Mouse (Mus musculus) liver, adult 10 weeks (tissue): ENCODE data around the gene Pcmt1. TPM values are rescaled to one million over a fixed set of nuclear protein-coding genes. Genes with fewer than 3 reads are reported as not detected.

Source experiments
- polyA plus RNA-seq: library from polyadenylated mRNA; stranded (reverse); fragments of 350-450 nt; fragmentation: Illumina TruSeq; extraction: RNeasy Lipid Tissue Mini Kit (QIAGEN cat#74804); gene quantifications from one replicate; pipeline ENCODE4 v1.2.3, GENCODE M21; 2014; ENCODE audit warnings: low read depth, low replicate concordance

Pcmt1 gene
- polyA plus RNA-seq = 41.5 TPM

DNA sequence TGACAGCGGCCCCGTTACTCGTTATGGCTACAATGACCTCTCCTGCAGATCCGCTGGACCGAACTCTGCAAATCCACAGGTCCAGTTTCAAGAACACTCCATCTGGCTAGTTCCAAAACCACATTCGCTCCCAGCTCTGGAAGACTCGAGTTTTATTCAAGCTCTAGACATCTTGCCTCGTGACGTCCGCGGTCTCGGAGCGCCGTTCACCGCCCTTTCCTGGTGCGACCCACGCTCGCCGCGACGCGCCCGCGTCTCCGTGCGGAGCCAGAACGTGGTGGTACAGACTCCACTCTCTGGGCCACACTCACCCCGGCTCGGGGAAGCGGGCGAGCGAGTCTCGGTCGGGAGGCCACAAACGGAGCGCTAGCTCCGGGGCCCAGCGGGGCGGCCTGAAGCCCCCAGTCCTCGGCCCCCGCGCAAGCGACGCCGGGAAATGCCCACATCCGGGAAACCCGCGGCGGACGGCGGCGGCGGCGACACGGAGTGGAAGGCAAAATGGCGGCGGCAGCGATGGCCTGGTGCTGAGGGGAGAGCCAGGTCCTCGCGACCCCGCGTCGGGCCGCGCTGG lies at the start of gene Pcmt1, which contains the start of gene Lats1:
Gene Pcmt1 (minus strand): TSS at position 406 of the 571 bp plus-strand sequence.
Gene Lats1 (plus strand): TSS at position 484 of the 571 bp plus-strand sequence.

GRCm38 (mm10) chr10:7725751-7726500 lies 45.0 kb upstream of the Pcmt1 start, which contains the start of gene Katna1:
TSS of gene Katna1 (plus strand) at chr10:7726000.

DNA sequence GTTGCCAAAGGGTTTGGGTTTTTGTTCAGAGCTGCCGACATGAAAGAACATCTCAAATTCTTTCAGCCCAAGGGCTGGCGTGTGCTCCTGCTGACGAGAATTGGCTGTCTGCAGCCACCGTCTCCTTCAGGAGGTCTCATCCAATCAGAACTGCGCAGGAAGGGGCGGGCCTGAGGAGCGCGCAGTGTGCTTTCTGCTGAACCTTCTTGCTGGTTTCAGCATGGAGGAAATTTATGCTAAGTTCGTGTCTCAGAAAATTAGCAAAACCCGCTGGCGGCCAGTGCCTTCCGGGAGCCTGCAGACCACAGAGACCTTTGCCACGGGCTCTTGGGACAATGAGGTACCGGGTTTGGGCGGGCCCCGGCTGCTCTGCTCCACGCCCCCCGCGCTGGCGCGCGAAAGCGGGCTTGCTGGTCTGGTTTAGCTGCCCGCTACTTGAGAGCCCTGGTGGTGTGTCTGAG lies 13.6 kb downstream of the Pcmt1 start, which contains the start of gene Nup43:
Gene Nup43 (plus strand): TSS at position 162 of the 461 bp plus-strand sequence.

DNA sequence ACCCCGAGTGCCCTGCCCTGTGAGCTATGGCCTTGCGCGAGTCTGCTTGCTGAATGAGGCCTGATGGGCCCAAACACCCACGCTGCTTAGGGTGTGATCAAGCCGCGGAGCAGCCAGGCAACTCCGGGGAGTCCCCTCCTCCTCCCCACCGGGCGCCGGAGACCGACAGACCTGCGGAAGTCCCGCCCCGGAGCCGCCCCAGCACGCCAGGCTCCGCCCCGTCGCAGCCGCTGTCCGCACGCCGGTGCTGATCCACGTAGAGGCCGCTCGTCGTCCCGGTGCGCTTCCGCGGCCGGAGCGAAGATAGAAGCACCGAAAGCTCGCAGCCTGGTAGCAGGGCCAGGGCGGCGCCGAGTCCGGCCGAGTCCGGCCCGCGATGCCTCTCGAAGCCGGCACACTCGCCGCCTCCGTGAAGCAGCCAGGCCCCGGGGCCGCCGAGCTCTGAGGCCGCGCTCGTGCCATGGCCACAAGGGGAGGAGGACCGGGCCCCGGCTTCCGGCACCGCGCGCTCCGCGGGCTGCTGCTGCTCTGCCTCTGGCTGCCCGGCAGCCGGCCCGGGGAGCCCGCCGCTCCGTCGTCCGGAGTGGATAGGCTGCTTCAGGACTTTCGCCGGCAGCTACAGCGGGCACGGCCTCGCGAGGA lies 91.2 kb downstream of the Pcmt1 start, which contains the start of gene Lrp11:
Gene Lrp11 (plus strand): TSS at position 209 of the 642 bp plus-strand sequence.

Other genes starting within 250 kb of the Pcmt1 start
- gene Ulbp1, start 207.5 kb downstream of the Pcmt1 start, polyA plus RNA-seq = 0.42 TPM
- 1.9 TPM for gene Lrp11, start 91.3 kb downstream of the Pcmt1 start, polyA plus RNA-seq
- 7.7 TPM for gene Nup43, start 13.6 kb downstream of the Pcmt1 start, polyA plus RNA-seq
- gene Lats1, start 78 bp upstream of the Pcmt1 start, polyA plus RNA-seq = 18.9 TPM
- gene Katna1, start 44.9 kb upstream of the Pcmt1 start, polyA plus RNA-seq = 24.4 TPM
- 141 TPM for gene Ginm1, start 111.7 kb upstream of the Pcmt1 start, polyA plus RNA-seq
- gene Ppil4, start 111.8 kb upstream of the Pcmt1 start, polyA plus RNA-seq = 24.2 TPM
- 2.2 TPM for gene Zc3h12d, start 151.3 kb upstream of the Pcmt1 start, polyA plus RNA-seq